Mouse (Mus musculus) heart, postnatal 0 days (tissue): ENCODE data around the gene Hist1h1t. TPM values are rescaled to one million over a fixed set of nuclear protein-coding genes. Genes with fewer than 3 reads are reported as not detected.

Experiments
- ATAC-seq: fragments of 200-750 bp; cut with Nextera tagmentation; 2 replicates; pipeline ENCODE4 v1.8.0; 2017; ENCODE audit warnings: low read depth, moderate number of reproducible peaks, moderate library complexity; ENCODE audit not compliant: insufficient read depth
- DNase-seq: peaks from one replicate; pipeline ENCODE4 v3.0.0-alpha.2; 2016; ENCODE audit warnings: low spot score
- H3K27ac ChIP-seq: fragments of 300-500 bp; sonication (generic); 2 replicates; pipeline ENCODE4 v1.5.1; 2014; ENCODE audit warnings: low read depth, mild to moderate bottlenecking
- H3K27me3 ChIP-seq: fragments of 300-500 bp; sonication (generic); 2 replicates; pipeline ENCODE4 v1.6.1; 2014; ENCODE audit warnings: low read length, mixed read lengths; ENCODE audit not compliant: control insufficient read depth, insufficient read depth
- H3K36me3 ChIP-seq: fragments of 300-500 bp; sonication (generic); replicated peaks from 2 replicates; pipeline ENCODE4 v1.6.1; 2014; ENCODE audit warnings: low read length, mixed read lengths; ENCODE audit not compliant: control insufficient read depth, insufficient read depth
- H3K4me1 ChIP-seq: fragments of 300-500 bp; sonication (generic); 2 replicates; pipeline ENCODE4 v1.6.1; 2014; ENCODE audit warnings: antibody characterized with exemption; ENCODE audit not compliant: control insufficient read depth, insufficient read depth
- H3K4me2 ChIP-seq: fragments of 300-500 bp; sonication (generic); 2 replicates; pipeline ENCODE4 v1.6.1; 2014; ENCODE audit warnings: low read depth, mild to moderate bottlenecking, low read length, moderate library complexity
- H3K4me3 ChIP-seq: fragments of 300-500 bp; sonication (generic); 2 replicates; pipeline ENCODE4 v1.5.1; 2014; ENCODE audit warnings: low read depth, low read length
- H3K9ac ChIP-seq: fragments of 300-500 bp; sonication (generic); replicated peaks from 2 replicates; pipeline ENCODE4 v1.6.1; 2014; ENCODE audit warnings: low read depth, low read length, mixed read lengths
- H3K9me3 ChIP-seq: fragments of 300-500 bp; sonication (generic); replicated peaks from 2 replicates; pipeline ENCODE4 v1.6.1; 2016; ENCODE audit warnings: low read length; ENCODE audit not compliant: control insufficient read depth
- CTCF ChIP-seq: IDR thresholded peaks from 2 replicates; pipeline ENCODE4 v1.5.1; 2016; ENCODE audit warnings: antibody characterized with exemption, control low read depth, low read depth
- EP300 ChIP-seq: IDR thresholded peaks from 2 replicates; pipeline ENCODE4 v1.6.1; 2016; ENCODE audit warnings: antibody characterized with exemption, low read depth
- WGBS: fragments of 180-500 bp; shearing (Covaris S2); extraction: QIAGEN DNeasy Blood & Tissue Kit; methylation state at CpG from one replicate; pipeline ENCODE4 v1.1.7; 2014; 5-methylcytosine and 5-hydroxymethylcytosine counted together
- polyA plus RNA-seq: library from polyadenylated mRNA; unstranded; fragments of >200 nt; fragmentation: Nextera tagmentation; extraction: Ambion mirVana; gene quantifications from 2 replicates; pipeline ENCODE4 v1.2.1, GENCODE M21; 2015
- total RNA-seq: library from RNA; depleted of rRNA; stranded (reverse); fragments of >200 nt; gene quantifications from 2 replicates; pipeline ENCODE4 v1.2.3, GENCODE M21; 2014; ENCODE audit warnings: low replicate concordance

The Hist1h1t gene
- total and polyA plus RNA-seq, 2 experiments from 2014 or later, result 0.23 TPM; not detected in 1

- peak overlapping the region; percentile 50 for H3K4me3 ChIP-seq
- DNase-seq (peak; percentile 78), ATAC-seq (peak; percentile 15; the same call in 1 of the 2 replicates)
- H3K27ac ChIP-seq, result peak overlapping the region; percentile 92
- H3K36me3 ChIP-seq, result no peaks in the 10 kb centered on the region
- peak overlapping the region; percentile 79 for H3K4me2 ChIP-seq
- no peaks in the 10 kb centered on the region for H3K9me3 ChIP-seq
- peak overlapping the region; percentile 65 for H3K9ac ChIP-seq
- TF ChIP-seq CTCF (peak; percentile 78), EP300 (no peak)
- 0 out of 2 replicates have a peak, but pooled peaks cover 6% of the 10 kb centered on the region for H3K4me1 ChIP-seq
- no peaks in the 10 kb centered on the region for H3K27me3 ChIP-seq
- WGBS, result under 1% methylated on average over 24 of the region's 32 CpGs
Observed at GRCm38 (mm10) chr13:23697491-23698299, 2.1 kb downstream of the Hist1h1t start.

GRCm38 (mm10) chr13:23698300-23698693 is 2.7 kb downstream of the Hist1h1t start, which contains the start of gene Hist1h4c:
Hist1h4c (minus strand) TSS chr13:23698454.
- 0% methylated on average over 16 of the region's 22 CpGs for WGBS
- Histone ChIP-seq H3K4me3 (peak within 1 kb of the TSS; percentile 50), H3K9me3 (no peaks in the 10 kb centered on the region), H3K36me3 (no peaks in the 10 kb centered on the region), H3K4me1 (0 out of 2 replicates have a peak, but pooled peaks cover 6% of the 10 kb centered on the region), H3K4me2 (peak within 1 kb of the TSS; percentile 79), H3K27me3 (no peaks in the 10 kb centered on the region), H3K9ac (peak within 1 kb of the TSS; percentile 65), H3K27ac (peak within 1 kb of the TSS; percentile 92)
- DNase-seq (peak; percentile 99), ATAC-seq (peak; percentile 93)
- no peak for TF ChIP-seq CTCF
- TF ChIP-seq EP300, result peak; percentile 98

GRCm38 (mm10) chr13:23698996-23699395 is 3.4 kb downstream of the Hist1h1t start:
- TF ChIP-seq EP300, result no peak
- no peak for TF ChIP-seq CTCF
- ATAC-seq (no peak), DNase-seq (no peak)
- Histone ChIP-seq H3K9me3 (no peaks in the 10 kb centered on the region), H3K4me3 (peak overlapping the region; percentile 16; the same call in 1 of the 2 replicates), H3K27me3 (no peaks in the 10 kb centered on the region), H3K4me2 (peak overlapping the region; percentile 79; the same call in 1 of the 2 replicates), H3K27ac (peak overlapping the region; percentile 92; the same call in 1 of the 2 replicates), H3K4me1 (0 out of 2 replicates have a peak, but pooled peaks cover 6% of the 10 kb centered on the region), H3K36me3 (no peaks in the 10 kb centered on the region), H3K9ac (no peak overlapping the region)
- 60% methylated on average over 6 of the region's 6 CpGs for WGBS

GRCm38 (mm10) chr13:23699767-23700166 is 4.2 kb downstream of the Hist1h1t start:
- Histone ChIP-seq H3K27ac (no peak overlapping the region), H3K4me1 (0 out of 2 replicates have a peak, but pooled peaks cover 6% of the 10 kb centered on the region), H3K27me3 (no peaks in the 10 kb centered on the region), H3K9me3 (no peaks in the 10 kb centered on the region), H3K4me2 (no peak overlapping the region), H3K4me3 (no peak overlapping the region), H3K9ac (no peak overlapping the region), H3K36me3 (no peaks in the 10 kb centered on the region)
- ATAC-seq, result no peak
- DNase-seq, result no peak
- no peak for TF ChIP-seq CTCF
- WGBS, result 54% methylated on average over 3 of the region's 3 CpGs

GRCm38 (mm10) chr13:23700786-23701520 is 5.3 kb downstream of the Hist1h1t start:
- Histone ChIP-seq H3K4me2 (no peak overlapping the region), H3K4me3 (no peak overlapping the region), H3K9me3 (no peaks in the 10 kb centered on the region), H3K36me3 (no peaks in the 10 kb centered on the region), H3K27me3 (no peaks in the 10 kb centered on the region), H3K27ac (no peak overlapping the region), H3K9ac (no peak overlapping the region), H3K4me1 (0 out of 2 replicates have a peak, but pooled peaks cover 6% of the 10 kb centered on the region)
- peak; percentile 56 for ATAC-seq
- WGBS, result 14% methylated on average over 8 of the region's 8 CpGs
- peak; percentile 93 for TF ChIP-seq CTCF
- no peak for TF ChIP-seq EP300
- DNase-seq, result peak; percentile 84
